Mouse (Mus musculus): Measurements from ENCODE around the gene Ccdc73. TPM values are rescaled to one million over a fixed set of nuclear protein-coding genes. Genes with fewer than 3 reads are reported as not detected.
"Not testable (repeated sequence)": the region's sequence is repeated elsewhere in the genome, so short reads cannot be mapped to it uniquely, and the experiment has no call there.

The Ccdc73 gene
- 1 to 10 TPM in 1 of 2 experiments, not detected in 1; 2.8 TPM for total RNA-seq (2021)

GRCm38 (mm10) chr2:104867282-104867855 lies at the start of gene Ccdc73:
TSS of gene Ccdc73 (plus strand) at chr2:104867805.
- DNase-seq (ENCODE audit: low spot score in 2 of 2) = no peak
- intact Hi-C loops (cut with DNase I) = no loop called here

- intact Hi-C loops (cut with DNase I); DNase-seq (ENCODE audit: low spot score in 2 of 2): not testable (repeated sequence)
Observed at GRCm38 (mm10) chr2:104818763-104819162, 48.8 kb upstream of the Ccdc73 start.

GRCm38 (mm10) chr2:104826191-104826590 lies 41.4 kb upstream of the Ccdc73 start:
- intact Hi-C loops (cut with DNase I) = no loop called here
- DNase-seq (ENCODE audit: low spot score in 2 of 2) = no peak

GRCm38 (mm10) chr2:104832486-104832885 lies 35.1 kb upstream of the Ccdc73 start:
- DNase-seq (ENCODE audit: low spot score in 2 of 2) = no peak
- intact Hi-C loops (cut with DNase I) = no loop called here

- intact Hi-C loops (cut with DNase I) = no loop called here
- no peak for DNase-seq (ENCODE audit: low spot score in 2 of 2)
Observed at GRCm38 (mm10) chr2:104840974-104841373, 26.6 kb upstream of the Ccdc73 start.

GRCm38 (mm10) chr2:104841736-104842135 lies 25.9 kb upstream of the Ccdc73 start:
- intact Hi-C loops (cut with DNase I) = no loop called here

GRCm38 (mm10) chr2:104842559-104842958 lies 25.0 kb upstream of the Ccdc73 start:
- intact Hi-C loops (cut with DNase I) = no loop called here
- no peak for DNase-seq (ENCODE audit: low spot score in 2 of 2)

More at GRCm38 (mm10) chr2:104841736-104842135, 25.9 kb upstream of the Ccdc73 start:
- DNase-seq (ENCODE audit: low spot score in 2 of 2) = no peak

GRCm38 (mm10) chr2:104846638-104847414 lies 20.8 kb upstream of the Ccdc73 start:
- no peak for DNase-seq (ENCODE audit: low spot score in 2 of 2)
- intact Hi-C loops (cut with DNase I) = no loop called here

- DNase-seq (ENCODE audit: low spot score in 2 of 2) = no peak
- intact Hi-C loops (cut with DNase I) = no loop called here
Observed at GRCm38 (mm10) chr2:104847645-104848044, 20.0 kb upstream of the Ccdc73 start.

GRCm38 (mm10) chr2:104848235-104849161 lies 19.1 kb upstream of the Ccdc73 start:
- no peak for DNase-seq (ENCODE audit: low spot score in 2 of 2)
- intact Hi-C loops (cut with DNase I) = no loop called here

GRCm38 (mm10) chr2:104849276-104849990 lies 18.2 kb upstream of the Ccdc73 start, which contains the start of gene Prrg4:
TSS of gene Prrg4 (minus strand) at chr2:104849876.
- peak; percentile 9 to 15 for DNase-seq (ENCODE audit: low spot score in 2 of 2)
- intact Hi-C loops (cut with DNase I) = no loop called here

GRCm38 (mm10) chr2:104849991-104850359 lies 17.6 kb upstream of the Ccdc73 start:
- DNase-seq (ENCODE audit: low spot score in 2 of 2) = no peak

GRCm38 (mm10) chr2:104851686-104852085 lies 15.9 kb upstream of the Ccdc73 start:
- intact Hi-C loops (cut with DNase I) = no loop called here
- DNase-seq (ENCODE audit: low spot score in 2 of 2) = no peak

More at GRCm38 (mm10) chr2:104849991-104850359, 17.6 kb upstream of the Ccdc73 start:
- intact Hi-C loops (cut with DNase I) = no loop called here

GRCm38 (mm10) chr2:104852546-104852945 lies 15.1 kb upstream of the Ccdc73 start:
- no peak for DNase-seq (ENCODE audit: low spot score in 2 of 2)

GRCm38 (mm10) chr2:104854836-104855235 lies 12.8 kb upstream of the Ccdc73 start:
- intact Hi-C loops (cut with DNase I) = no loop called here
- no peak for DNase-seq (ENCODE audit: low spot score in 2 of 2)

More at GRCm38 (mm10) chr2:104852546-104852945, 15.1 kb upstream of the Ccdc73 start:
- intact Hi-C loops (cut with DNase I) = no loop called here

GRCm38 (mm10) chr2:104855732-104856131 lies 11.9 kb upstream of the Ccdc73 start:
- no peak for DNase-seq (ENCODE audit: low spot score in 2 of 2)
- intact Hi-C loops (cut with DNase I) = no loop called here

GRCm38 (mm10) chr2:104856218-104856617 lies 11.4 kb upstream of the Ccdc73 start:
- intact Hi-C loops (cut with DNase I) = no loop called here
- no peak for DNase-seq (ENCODE audit: low spot score in 2 of 2)

- intact Hi-C loops (cut with DNase I); DNase-seq (ENCODE audit: low spot score in 2 of 2): not testable (repeated sequence)
Observed at GRCm38 (mm10) chr2:104858083-104858482, 9.5 kb upstream of the Ccdc73 start.

- DNase-seq (ENCODE audit: low spot score in 2 of 2) = no peak
- intact Hi-C loops (cut with DNase I) = no loop called here
Observed at GRCm38 (mm10) chr2:104859060-104859459, 8.5 kb upstream of the Ccdc73 start.
